Mouse (Mus musculus) E14TG2a.4 (cell line): Measurements from ENCODE around the gene Akap13.

ENCODE experiments used
- CTCF ChIP-seq: conservative IDR thresholded peaks from 2 replicates; pipeline ENCODE4 v1.5.1; 2014; ENCODE audit warnings: low read length
- NANOG ChIP-seq: IDR thresholded peaks from 2 replicates; pipeline ENCODE4 v1.6.1; 2014; ENCODE audit warnings: borderline replicate concordance, low read length, mixed read lengths
- POU5F1 ChIP-seq: IDR thresholded peaks from 2 replicates; pipeline ENCODE4 v1.6.1; 2014; ENCODE audit warnings: low read length, borderline replicate concordance

DNA sequence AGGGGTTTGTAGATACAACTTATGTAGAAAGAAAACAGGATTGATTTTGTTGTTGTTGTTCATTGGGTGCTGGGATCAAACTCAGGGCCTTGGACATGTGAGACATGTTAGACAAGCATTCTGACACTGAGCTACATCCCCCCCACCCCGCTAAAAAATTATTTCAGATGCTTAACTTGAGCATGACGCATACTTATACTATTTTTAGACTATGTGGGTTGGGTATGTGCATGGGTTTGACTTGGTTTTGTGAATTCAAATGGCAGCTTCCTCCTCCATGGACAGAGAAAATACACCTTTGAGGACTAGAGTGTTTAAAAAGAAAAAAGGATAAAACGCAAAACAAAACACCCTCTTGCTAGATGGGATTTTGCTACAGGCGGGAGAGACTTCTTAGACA, 26.4 kb upstream of the Akap13 start:
- no peak for TF ChIP-seq CTCF
- no peak for TF ChIP-seq POU5F1
- TF ChIP-seq NANOG, result no peak
